Mouse (Mus musculus) frontal cortex, adult 2 months (tissue): ENCODE measurements at regions not wholly inside any gene's neighbourhood (a gene's known extent, or its start where the extent isn't known, plus 50 kb on each side); places are given as distances from the start of the nearest gene placed in this dataset.

Experiments used
- DNase-seq, 2 experiments: peaks; one replicate each; pipeline ENCODE4 v3.0.0; 2022; ENCODE audit warnings: low spot score in 1 of 2; ENCODE audit errors: extremely low spot score in 1 of 2

GRCm38 (mm10) chr1:16007809-16008208, 85.3 kb downstream of the 4930444P10Rik start:
- no peak for DNase-seq

GRCm38 (mm10) chr1:16006888-16007287, 86.2 kb downstream of the 4930444P10Rik start:
- DNase-seq = no peak

- no peak for DNase-seq
Measured at GRCm38 (mm10) chr1:15997135-15997534, 96.0 kb downstream of the 4930444P10Rik start.

- DNase-seq = no peak
Measured at GRCm38 (mm10) chr1:15996341-15996740, 96.8 kb downstream of the 4930444P10Rik start.

GRCm38 (mm10) chr1:15993561-15994410, 99.3 kb downstream of the 4930444P10Rik start:
- DNase-seq = peak in 1 of 2 experiments; percentile 51

- DNase-seq = peak; percentile 1 to 11
Measured at GRCm38 (mm10) chr1:15990982-15991381, 102.1 kb downstream of the 4930444P10Rik start.

- no peak for DNase-seq
Measured at GRCm38 (mm10) chr1:15985579-15985978, 107.5 kb downstream of the 4930444P10Rik start.

GRCm38 (mm10) chr1:15979333-15979732, 113.8 kb downstream of the 4930444P10Rik start:
- no peak for DNase-seq

- DNase-seq = no peak
Measured at GRCm38 (mm10) chr1:15959578-15959977, 133.5 kb downstream of the 4930444P10Rik start.

- DNase-seq = no peak
Measured at GRCm38 (mm10) chr1:15958661-15959060, 134.5 kb downstream of the 4930444P10Rik start.

GRCm38 (mm10) chr1:15943662-15944061, 149.5 kb downstream of the 4930444P10Rik start:
- DNase-seq = peak; percentile 46 to 63

GRCm38 (mm10) chr1:15943041-15943440, 150.1 kb downstream of the 4930444P10Rik start:
- DNase-seq = no peak
